Mouse (Mus musculus) CH12.LX (cell line): Measurements from ENCODE around the gene C2cd3.
A peak's percentile ranks its signal among the peaks of the same experiment; 100 is the strongest.

Experiments
- BHLHE40 ChIP-seq: IDR thresholded peaks from 2 replicates; pipeline ENCODE4 v1.6.1; 2011; ENCODE audit warnings: mild to moderate bottlenecking, low read depth, low read length, improper control_type of control experiment
- CHD1 ChIP-seq: IDR thresholded peaks from 2 replicates; pipeline ENCODE4 v1.6.1; 2012; ENCODE audit warnings: low read depth, low read length, improper control_type of control experiment, inconsistent platforms
- CHD2 ChIP-seq: IDR thresholded peaks from 2 replicates; pipeline ENCODE4 v1.6.1; 2011; ENCODE audit warnings: low read length, improper control_type of control experiment
- CTCF ChIP-seq, 2 experiments: IDR thresholded peaks in 1 of 2; conservative IDR thresholded peaks in 1 of 2; 2 replicates each; pipeline ENCODE4 v1.5.1; 2011 to 2012; ENCODE audit warnings: low read depth in 2 of 2, low read length in 2 of 2, improper control_type of control experiment in 1 of 2, inconsistent platforms in 1 of 2, mild to moderate bottlenecking in 1 of 2, moderate library complexity in 1 of 2
- MEF2A ChIP-seq: IDR thresholded peaks from 2 replicates; pipeline ENCODE4 v1.6.1; 2014; ENCODE audit warnings: low read depth, mild to moderate bottlenecking, inconsistent platforms, low read length, improper control_type of control experiment, borderline replicate concordance
- POLR2A ChIP-seq: IDR thresholded peaks from 2 replicates; pipeline ENCODE4 v1.6.1; 2011; ENCODE audit warnings: low read depth, mild to moderate bottlenecking, improper control_type of control experiment, low read length
- POLR2AphosphoS2 ChIP-seq: IDR thresholded peaks from 2 replicates; pipeline ENCODE4 v1.6.1; 2011; ENCODE audit warnings: low read depth, low read length, improper control_type of control experiment
- USF1 ChIP-seq: IDR thresholded peaks from 2 replicates; pipeline ENCODE4 v1.6.1; 2014; ENCODE audit warnings: low read depth, mild to moderate bottlenecking, inconsistent platforms, low read length, improper control_type of control experiment
- ZKSCAN1 ChIP-seq: IDR thresholded peaks from 2 replicates; pipeline ENCODE4 v1.6.1; 2012; ENCODE audit warnings: low read depth, inconsistent platforms, low read length, improper control_type of control experiment, borderline replicate concordance

- peak in 1 of 2 experiments; percentile 13; a peak in 1 of 4 replicates for TF ChIP-seq CTCF (conservative IDR thresholded peaks at IDR 0.05 in 1 of 2, IDR thresholded peaks at IDR 0.05 in 1 of 2; ENCODE audit: low read depth in 2 of 2, low read length in 2 of 2)
- no peak for TF ChIP-seq ZKSCAN1
- TF ChIP-seq CHD2, result peak; percentile 35; the same call in 1 of the 2 replicates
- no peak for TF ChIP-seq MEF2A
- TF ChIP-seq POLR2AphosphoS2, result no peak
- no peak for TF ChIP-seq POLR2A
- no peak for TF ChIP-seq CHD1
- no peak for TF ChIP-seq BHLHE40
- TF ChIP-seq USF1, result no peak
Measured at GRCm38 (mm10) chr7:100492391-100493116, 120.5 kb downstream of the C2cd3 start.
